Mouse (Mus musculus) MEL-GATA-1-ER (cell line): ENCODE data around the gene Gxylt1.
"Not testable (repeated sequence)": the region's sequence is repeated elsewhere in the genome, so short reads cannot be mapped to it uniquely, and the experiment has no call there.

Experiments used
- DNase-seq: peaks from one replicate; pipeline ENCODE4 v3.0.0-alpha.2; 2012; ENCODE audit warnings: low read depth; ENCODE audit errors: extremely low read depth

The Gxylt1 gene

GRCm38 (mm10) chr15:93263566-93263965 is 11.4 kb downstream of the Gxylt1 start:
- DNase-seq: no peak

GRCm38 (mm10) chr15:93262818-93263217 is 12.2 kb downstream of the Gxylt1 start:
- no peak for DNase-seq

- no peak for DNase-seq
Measured at GRCm38 (mm10) chr15:93262274-93262673, 12.7 kb downstream of the Gxylt1 start.

- DNase-seq: no peak
Measured at GRCm38 (mm10) chr15:93259933-93260332, 15.0 kb downstream of the Gxylt1 start.

GRCm38 (mm10) chr15:93255295-93255694 is 19.7 kb downstream of the Gxylt1 start:
- DNase-seq: no peak

GRCm38 (mm10) chr15:93253172-93253571 is 21.8 kb downstream of the Gxylt1 start:
- no peak for DNase-seq

- no peak for DNase-seq
Measured at GRCm38 (mm10) chr15:93252396-93252795, 22.6 kb downstream of the Gxylt1 start.

- no peak for DNase-seq
Measured at GRCm38 (mm10) chr15:93251553-93252250, 23.3 kb downstream of the Gxylt1 start.

GRCm38 (mm10) chr15:93243202-93243601 is 31.8 kb downstream of the Gxylt1 start:
- DNase-seq: no peak

GRCm38 (mm10) chr15:93236456-93236855 is 38.5 kb downstream of the Gxylt1 start:
- not testable (repeated sequence) for DNase-seq

- DNase-seq: no peak
Measured at GRCm38 (mm10) chr15:93229028-93229427, 46.0 kb downstream of the Gxylt1 start.

GRCm38 (mm10) chr15:93228375-93228774 is 46.6 kb downstream of the Gxylt1 start:
- no peak for DNase-seq

GRCm38 (mm10) chr15:93227764-93228079 is 47.3 kb downstream of the Gxylt1 start:
- no peak for DNase-seq

- no peak for DNase-seq
Measured at GRCm38 (mm10) chr15:93226930-93227763, 47.8 kb downstream of the Gxylt1 start.

- no peak for DNase-seq
Measured at GRCm38 (mm10) chr15:93222475-93222874, 52.5 kb downstream of the Gxylt1 start.

- no peak for DNase-seq
Measured at GRCm38 (mm10) chr15:93212617-93213016, 62.4 kb downstream of the Gxylt1 start.

- no peak for DNase-seq
Measured at GRCm38 (mm10) chr15:93204861-93205260, 70.1 kb downstream of the Gxylt1 start.

GRCm38 (mm10) chr15:93201956-93202355 is 73.0 kb downstream of the Gxylt1 start:
- no peak for DNase-seq

- no peak for DNase-seq
Measured at GRCm38 (mm10) chr15:93191387-93192145, 83.4 kb downstream of the Gxylt1 start.
